Mouse (Mus musculus) bone marrow, adult 2 months (tissue): ENCODE measurements around the gene Ttll5.

Source experiments
- CTCF ChIP-seq: fragments of 200-500 bp; IDR thresholded peaks from 2 replicates; pipeline ENCODE4 v1.5.1; 2011; ENCODE audit warnings: low read length, control low read depth; ENCODE audit not compliant: control insufficient read depth, insufficient read depth
- POLR2A ChIP-seq: fragments of 200-500 bp; IDR thresholded peaks from 2 replicates; pipeline ENCODE4 v1.6.1; 2011; ENCODE audit warnings: low read depth, mild to moderate bottlenecking, control low read depth, low read length, borderline replicate concordance; ENCODE audit not compliant: control insufficient read depth

DNA sequence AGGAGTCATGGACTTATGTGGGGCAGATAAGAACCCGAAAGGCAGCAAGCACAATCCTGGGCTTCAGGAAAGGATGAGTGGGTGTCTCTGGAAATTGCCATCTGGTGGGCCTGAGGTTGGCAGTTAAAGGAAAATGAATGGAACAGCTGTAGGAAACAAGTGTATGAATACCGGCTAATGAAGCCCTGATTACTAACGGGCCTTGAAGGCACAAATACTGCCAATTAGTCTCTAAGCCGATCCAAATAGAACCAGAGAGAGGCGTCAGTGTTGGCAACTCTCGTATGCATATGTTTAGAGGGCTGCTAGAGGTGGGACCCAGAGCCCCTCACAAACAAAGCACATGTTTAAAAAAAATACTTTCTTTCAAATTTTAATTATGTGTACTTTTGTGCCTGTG is 247.0 kb downstream of the Ttll5 start:
- no peak for TF ChIP-seq CTCF
- TF ChIP-seq POLR2A = no peak
